Mouse (Mus musculus): ENCODE measurements at regions not wholly inside any gene's neighbourhood (a gene's known extent, or its start where the extent isn't known, plus 50 kb on each side); places are given as distances from the start of the nearest gene placed in this dataset.

DNA sequence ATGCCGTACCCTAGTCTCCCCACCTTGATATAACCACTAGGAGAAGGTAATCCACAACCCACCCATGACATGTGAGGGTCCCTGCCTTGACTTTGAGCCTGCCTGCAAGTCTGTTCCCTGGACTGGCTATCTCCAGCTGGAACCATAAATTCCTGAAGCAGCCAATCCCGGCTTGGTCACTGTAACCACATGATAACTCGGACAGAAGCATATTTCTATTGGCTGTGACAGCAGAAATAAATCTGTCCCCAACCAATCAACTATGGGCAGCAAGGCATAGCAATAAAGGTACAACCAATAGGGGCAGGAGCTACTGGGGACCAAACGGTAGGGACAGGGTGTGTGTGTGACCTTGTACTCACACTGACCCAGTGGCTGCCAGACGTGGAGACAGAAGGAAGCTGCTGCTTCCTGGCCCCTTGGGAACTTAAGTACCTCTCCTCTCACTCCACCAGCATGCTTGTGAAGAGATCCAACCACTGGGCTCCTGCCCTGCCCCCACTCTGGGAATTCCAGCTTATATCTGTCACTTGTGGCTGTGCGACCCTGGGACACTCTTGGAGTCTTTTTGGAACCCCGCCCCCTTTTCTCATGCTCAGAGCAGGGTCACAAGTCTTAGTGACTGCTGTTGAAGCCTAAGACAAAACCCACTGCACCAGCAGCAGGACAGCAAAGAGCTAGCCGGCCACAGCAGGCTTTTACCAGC is 51.8 kb upstream of the Ttc34 start:
- no peak for DNase-seq

DNA sequence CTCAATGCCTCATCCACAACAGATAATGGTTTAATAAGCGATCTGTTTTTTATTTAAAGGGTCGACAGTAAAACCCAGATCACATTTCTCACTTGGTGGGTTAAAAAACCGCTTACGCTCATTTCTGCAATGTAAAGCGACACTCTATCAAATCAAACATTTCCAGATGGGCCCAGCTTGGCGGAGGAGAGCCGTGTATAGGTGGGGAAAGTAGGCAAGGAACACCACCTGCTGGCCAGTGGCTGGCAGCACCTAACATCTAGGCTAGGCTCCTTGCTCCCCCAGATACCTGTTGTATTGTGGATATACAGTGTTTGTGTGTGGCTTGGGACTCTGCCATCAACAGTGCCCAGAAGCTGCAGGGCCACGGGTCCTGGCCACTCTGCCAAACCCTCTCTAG is 50.1 kb upstream of the Ttc34 start:
- no peak for DNase-seq
